Mouse (Mus musculus): ENCODE measurements at regions not wholly inside any gene's neighbourhood (a gene's known extent, or its start where the extent isn't known, plus 50 kb on each side); places are given as distances from the start of the nearest gene placed in this dataset.

DNA sequence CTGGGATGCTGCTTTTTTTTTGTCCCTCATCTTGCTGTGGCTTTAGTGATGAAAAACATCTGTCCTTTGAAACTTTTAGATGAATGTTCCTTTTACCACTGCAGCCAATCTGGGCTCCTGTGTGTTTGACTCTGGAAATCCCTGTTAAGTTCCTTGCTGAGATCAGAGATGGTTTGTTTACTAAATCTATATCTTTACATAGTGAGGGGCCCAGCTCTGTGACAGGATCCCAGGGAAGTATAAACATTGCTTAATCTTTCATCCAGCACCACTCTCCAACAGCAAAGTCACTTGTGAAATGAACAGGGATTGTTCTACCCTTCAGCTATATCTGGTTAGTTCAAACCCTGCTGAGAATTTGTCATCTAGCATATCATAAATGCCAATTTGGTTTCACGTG is 501.8 kb downstream of the Fat4 start:
- no peak for DNase-seq

DNA sequence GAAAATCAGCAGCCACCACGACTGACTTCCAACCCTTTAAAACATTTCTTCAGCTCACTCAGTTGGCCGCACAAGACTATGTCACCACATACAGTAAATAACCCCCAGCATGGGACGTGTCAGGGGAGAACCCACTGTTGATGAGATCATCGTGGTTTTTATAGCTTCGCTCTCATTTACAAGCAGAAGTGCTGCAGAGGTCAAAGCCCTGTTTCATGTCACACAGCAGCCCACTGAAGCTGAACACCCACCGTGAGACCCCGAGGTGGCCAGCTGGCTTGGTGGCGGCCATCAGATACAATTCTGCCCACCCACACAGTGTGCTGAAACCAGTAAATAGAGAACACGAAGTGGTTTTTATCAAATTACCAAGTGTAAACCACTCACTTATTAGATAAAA is 503.7 kb downstream of the Fat4 start:
- no peak for DNase-seq

DNA sequence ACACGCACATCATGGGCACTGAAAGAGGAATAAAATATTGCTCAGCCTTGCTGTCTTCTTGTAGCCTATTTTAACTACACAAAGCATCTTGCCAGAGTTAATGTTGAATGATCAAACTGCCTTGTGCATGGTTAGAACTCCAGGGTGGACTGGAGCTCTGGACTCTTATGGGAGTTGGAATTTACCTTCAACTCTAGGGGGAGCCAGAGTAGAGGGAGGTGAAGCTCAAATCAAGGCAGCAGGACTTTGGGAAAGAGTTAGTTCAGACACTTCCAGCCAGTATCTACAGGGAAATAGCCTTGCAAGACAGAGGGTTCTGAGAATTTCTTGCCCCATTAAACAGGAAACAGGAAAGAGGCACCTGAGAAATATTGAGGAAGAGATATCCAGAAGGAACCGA is 505.3 kb downstream of the Fat4 start:
- DNase-seq, result no peak

DNA sequence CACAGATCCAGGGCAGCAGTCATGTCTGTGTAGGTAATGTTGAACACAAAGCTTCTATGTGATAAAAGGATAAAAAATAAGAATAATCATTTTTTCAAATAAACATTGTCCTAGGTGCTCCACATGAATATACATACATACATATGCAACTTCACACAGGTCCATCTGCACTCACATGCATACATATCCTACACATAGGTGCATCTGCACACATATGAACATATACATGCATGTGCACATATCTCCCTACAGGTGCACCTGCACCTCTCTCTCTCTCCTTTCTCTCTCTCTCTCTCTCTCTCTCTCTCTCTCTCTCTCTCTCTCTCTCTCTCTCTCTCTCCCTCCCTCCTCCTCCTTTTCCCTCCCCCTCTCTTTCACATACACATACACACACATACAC is 509.9 kb downstream of the Fat4 start:
- DNase-seq, result no peak

DNA sequence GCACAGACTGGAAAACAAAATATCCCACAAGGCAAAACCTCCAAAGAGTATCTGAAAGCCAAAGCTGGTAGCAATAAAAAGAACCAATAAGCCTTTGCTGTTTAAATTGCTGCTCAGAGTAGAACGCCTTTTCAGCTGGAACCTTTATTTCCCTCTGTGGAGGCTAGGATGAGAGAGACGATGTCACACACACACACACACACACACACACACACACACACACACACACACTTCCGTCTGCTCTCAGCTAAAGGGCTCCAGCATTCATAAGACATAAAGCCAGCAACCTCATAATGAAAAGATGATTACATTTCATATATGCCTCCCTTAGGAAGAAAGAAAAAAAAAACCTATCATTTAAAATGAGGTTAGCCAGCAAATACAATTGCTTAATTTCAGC is 510.5 kb downstream of the Fat4 start:
- no peak for DNase-seq

DNA sequence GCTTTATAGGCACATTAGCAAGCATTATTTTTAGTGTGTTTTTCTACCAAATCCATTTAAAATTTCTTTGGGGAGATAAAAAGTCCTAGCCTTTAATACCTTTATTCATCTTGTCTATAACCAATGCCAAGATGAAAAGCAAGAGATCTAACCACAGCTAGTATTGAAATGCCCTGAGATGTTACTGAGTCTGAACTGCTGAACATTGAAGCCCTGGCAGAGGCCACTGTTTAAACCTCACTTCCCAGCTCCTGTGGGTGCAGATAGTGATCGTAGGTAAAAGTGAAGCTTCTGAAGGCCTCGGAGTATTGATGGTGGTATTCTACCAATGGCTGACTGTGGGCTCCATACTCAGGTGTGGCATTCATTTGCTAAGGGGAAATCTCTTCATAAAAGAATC is 510.9 kb downstream of the Fat4 start:
- no peak for DNase-seq

DNA sequence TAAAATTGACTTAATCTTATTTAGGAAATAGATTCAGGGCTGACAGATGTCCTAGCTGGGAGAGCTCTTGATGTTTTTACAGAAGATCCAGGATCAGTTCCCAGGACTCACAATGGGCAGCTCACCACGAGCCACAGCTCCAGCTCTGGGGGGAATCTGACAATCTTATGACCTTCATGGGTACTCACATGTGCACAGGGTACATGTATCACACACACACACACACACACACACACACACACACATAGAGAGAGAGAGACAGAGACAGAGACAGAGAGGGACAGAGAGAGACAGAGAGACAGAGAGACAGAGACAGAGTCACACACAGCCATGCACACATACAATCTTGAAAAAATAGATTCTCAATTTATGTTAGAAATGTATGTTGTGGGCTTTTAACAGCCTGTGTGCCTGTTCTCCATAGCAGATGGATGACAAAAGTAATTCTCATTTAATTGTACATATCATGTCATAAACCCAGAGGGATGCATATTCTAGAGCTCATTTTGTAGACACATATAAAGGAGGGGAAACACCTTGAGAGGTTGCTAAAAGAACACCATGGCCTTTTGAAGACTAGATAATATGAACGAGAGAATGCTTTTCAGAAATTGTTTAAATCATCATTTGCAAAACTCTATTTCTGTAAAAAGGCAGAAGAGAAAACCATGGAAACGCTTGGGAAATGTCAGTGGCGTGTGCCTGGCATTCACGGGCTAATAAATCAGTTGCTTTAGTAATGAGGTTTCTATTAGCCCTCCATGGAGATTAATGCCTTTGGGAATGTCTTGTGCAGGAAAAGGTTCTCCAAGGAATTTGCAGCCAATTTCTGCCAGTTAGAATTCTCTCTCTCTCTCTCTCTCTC is 538.3 kb downstream of the Fat4 start:
- no peak for DNase-seq

DNA sequence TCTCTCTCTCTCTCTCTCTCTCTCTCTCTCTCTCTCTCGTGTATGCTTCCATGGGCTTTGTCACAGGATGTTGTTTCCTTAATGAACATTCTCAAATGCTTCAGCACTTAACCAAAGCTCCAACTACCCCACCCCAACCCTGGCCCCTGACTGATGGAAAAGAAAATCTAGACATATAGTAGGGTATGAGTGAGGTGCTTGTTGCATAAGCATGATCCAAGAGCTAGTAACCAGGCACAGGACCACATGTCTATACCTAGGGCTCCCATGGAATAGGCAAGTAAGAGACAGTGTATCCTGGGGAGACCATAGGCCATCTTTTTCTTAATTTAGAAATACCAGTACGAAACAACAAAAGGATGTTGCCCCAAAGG is 538.9 kb downstream of the Fat4 start:
- DNase-seq, result no peak

DNA sequence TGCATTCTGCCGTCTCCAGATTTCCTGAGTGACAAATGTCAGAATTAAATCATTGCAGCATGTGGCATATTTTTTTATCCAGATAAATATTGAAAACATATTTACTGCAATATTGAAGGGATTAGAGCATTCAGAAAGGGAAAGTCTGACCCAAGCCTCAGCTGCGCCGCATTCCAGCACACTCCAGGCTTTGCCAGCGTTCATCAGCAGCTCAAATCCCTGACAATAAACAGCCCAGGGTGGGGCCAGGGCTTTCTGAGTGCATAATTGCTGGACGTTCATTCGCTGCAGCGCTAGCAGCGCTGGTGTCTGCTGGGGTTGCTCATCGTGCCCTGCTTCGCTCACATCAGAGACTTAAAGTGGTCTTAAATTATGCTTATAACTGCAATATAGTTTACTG is 556.6 kb downstream of the Fat4 start:
- DNase-seq, result no peak

DNA sequence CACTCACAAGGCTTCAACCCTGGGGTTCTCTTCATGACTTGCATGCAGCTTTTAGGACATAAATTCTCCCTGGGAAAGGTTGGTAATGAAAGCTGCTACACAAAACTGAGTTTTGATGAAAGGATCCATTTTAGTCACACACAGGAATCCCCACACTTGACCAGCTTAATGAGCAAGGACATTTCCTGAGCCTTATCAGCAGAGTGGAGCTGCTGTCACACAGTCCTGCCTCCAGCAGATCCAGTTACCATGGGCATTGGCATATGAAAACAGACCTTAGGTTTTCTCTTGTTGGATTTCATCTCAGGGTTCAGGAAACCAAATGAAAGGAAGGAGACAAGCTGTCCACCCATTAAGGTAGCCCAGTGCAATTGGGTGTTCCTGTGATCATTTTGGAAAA is 568.9 kb downstream of the Fat4 start:
- no peak for DNase-seq

DNA sequence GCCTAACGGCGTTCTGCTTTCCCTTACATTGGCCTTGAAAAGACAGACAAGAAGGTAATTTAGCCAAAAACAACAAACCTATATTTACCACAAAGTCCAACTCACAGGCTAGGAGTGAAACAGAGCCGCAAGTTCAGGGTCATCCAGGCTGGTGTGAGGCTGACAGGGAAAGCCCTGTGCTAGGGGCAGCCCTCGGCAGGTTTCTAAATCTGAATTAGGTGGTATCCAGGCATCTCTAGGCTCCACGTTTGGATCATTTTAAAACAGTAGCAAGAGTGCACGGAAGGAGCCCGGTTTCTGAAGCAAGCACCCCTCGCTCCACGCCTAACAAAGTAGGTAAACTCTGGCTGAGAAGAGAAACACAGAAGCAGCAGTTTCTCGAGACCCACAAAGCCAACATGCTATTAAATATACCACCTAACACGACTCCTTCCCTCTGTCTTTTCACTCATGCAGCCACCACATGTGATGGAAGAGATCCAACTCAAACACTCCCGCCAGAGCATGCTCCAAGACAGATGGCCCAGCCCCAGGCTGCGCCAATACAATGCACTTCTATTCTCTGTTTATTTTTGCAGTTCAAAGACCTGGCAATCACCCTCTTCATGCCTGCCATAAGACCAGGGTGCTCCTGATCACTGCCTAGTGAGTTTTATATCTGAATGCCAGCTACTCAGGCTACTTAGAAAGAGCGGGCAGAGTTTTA is 573.6 kb downstream of the Fat4 start:
- DNase-seq, result no peak

DNA sequence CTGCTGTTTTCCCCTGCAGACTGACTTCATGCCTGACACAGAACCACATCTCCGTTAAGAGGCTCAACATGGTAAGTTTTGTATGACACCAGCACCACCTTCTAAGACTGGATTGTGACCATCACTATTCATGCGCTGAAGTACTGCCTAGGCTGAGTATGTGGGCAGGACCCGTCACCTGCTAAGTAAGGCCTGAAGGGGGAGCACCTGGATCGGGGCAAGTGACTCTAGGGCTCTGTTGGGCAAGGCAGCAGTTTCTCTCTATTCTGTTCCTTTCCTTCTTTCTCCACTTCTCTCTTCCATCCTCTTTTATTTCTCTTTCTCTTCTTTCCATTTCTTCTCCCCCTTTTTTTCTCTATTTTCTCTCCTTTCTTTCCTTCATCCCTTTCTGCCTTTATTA is 574.8 kb downstream of the Fat4 start:
- DNase-seq, result no peak

DNA sequence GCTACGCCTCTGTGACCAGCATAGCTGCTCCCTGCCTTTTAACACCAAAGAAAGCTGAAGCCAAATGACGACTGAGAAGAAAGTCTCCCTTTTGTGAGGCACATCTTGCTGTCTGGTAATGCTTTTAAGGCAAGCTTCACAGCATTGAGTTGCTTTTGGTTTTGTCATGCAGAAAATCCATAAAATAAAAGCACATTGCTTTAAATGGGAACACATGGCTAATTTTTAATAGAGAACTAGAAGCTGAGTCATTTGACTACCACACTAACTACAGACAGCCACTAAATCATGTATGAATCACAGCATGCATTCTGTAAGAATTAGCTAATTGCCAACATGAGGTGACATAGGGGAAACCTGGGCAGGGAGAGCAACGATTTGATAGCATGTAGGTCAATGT is 579.1 kb downstream of the Fat4 start:
- DNase-seq, result no peak

DNA sequence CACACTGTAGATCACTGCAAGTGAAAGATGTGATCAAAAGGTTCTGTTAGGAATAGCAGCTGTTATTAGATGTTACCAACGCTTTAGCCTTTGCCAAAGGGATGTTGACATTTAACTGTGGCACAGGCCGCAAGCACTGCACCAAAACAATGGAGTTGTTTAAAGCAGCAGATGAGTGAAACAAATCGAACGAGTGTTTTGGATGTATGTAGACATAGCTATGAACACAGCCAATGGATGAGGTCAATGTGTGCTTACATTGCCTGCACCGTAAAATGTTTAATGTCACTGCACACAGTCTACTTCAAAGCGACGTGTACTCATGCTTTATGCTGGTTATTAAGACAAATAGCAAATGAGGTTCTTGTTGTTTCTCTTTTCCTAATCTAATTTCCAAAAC is 602.7 kb downstream of the Fat4 start:
- DNase-seq, result no peak

DNA sequence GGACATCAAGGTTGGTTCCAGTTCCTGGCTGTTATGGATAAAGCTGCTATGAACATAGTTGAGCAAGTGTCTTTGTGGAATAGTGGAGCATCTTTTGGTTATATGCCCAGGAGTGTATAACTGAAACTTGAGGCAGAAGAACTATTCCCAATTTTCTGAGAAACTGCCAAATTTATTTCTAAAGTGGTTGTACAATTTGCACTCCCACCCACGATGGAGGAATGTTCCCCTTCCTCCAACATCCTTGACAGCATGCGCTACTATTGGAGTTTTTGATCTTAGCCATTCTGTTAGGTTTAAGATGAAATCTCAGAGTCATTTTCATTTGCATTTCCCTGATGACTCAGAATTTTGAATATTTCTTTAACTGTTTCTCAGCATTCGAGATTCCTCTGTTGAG is 607.6 kb downstream of the Fat4 start:
- DNase-seq, result no peak

DNA sequence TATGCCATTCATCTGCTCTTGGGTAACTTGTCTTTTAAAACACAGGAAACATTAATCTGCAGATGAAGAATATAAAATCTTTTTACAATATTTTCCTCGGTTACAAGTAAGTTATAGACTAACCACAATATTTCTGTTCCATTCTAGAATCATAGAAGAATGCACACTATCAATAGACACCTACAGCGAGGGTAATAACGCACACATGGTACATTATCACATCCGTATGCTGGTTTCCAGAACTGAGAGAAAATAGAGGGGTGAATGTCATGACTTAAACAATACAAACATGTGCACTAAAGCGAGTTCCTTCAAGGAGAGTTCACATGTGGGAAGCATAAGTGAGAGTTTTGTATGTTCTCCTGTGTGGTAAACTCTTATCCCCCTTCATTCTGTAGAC is 641.3 kb downstream of the Fat4 start:
- no peak for DNase-seq

DNA sequence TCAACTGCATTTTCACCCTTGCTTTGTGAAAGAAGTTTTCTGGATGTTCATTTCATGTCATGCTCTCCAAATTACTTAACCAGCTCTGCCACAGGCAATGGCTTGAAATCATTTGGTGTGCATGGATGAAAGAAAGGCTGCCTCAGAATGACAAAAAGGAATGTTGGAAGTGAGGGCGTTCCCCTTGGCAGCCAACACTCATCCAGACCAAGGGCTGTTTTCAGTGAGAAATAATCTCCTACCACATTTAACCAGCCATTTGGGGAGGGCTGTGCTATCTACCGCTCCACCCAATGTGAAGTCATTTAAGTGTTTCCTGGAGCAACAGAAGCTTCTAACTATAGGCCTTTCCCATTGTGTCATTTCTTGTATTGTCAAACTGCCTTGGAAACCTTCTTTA is 650.8 kb downstream of the Fat4 start:
- DNase-seq, result no peak

DNA sequence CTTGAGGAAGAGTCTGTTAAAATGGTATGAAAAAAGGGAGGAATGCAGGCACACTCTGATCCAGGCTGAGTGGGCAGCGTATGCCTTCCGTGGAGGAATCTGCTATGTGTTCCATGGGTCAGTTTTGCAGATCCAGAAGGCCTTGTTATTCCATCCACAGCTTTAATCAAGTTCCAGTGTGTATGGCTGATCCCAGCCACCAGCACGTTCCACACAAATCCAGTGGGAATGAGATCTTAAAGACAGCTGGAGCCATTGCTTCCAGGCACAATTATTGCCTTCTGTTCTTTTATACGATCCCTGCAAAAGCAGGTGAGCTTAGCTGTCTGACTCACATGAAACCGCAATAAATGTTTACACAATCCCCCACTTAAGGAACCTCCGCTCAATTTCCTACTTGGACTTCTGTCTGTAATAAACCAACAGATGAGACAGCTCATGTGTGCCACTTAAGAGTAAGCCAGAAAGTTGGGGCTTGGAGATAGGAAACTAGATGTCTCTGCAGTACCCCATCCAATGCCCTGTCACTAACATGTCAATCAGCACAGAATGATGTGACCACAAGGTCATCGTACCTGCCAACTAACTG is 653.9 kb downstream of the Fat4 start:
- no peak for DNase-seq

DNA sequence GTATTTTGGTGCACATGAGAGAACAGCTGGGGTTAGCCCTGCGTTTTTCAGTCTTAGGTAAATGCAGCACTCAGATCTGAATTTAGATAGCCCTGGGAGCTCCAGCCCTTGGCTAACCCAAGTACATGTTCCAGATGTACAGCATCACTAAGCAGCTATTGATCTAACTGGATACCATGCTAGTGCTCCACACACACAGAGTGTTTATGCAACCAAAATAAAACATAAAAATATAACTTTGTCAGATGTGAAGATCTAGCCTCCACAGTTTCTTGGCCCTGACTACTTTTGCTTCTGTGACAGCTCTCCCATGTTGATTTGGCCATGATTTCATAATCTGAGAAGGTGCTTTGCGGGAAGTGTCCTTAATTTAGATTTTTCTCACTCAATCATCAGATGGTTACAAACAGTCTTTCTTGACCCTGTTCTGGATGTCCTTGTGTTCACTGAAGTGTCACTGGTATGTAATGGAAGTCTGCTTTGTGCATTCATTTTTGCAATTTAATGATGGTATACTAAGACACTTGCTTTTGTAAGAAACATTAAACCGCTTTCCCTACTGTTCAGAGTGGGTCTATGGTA is 672.8 kb downstream of the Fat4 start:
- no peak for DNase-seq

DNA sequence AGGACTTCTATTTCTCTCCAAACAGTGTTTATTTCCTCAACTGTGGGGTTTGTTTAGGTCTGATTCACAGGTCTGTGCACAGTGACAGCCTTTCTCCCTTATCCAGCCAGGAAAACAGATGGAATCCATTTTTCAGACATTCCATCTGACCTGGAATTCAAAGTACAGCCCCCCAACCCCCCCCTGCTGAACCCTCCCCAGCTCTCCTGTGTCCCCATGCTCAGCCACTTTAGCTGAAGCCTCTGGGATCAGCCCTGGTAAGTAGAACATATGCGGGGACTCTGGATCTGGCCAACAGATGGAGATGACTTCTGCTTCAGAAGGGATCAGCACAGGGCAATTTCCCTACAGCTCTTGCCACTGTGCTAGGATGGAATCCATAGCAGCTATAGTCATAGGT is 674.2 kb downstream of the Fat4 start:
- DNase-seq, result no peak

DNA sequence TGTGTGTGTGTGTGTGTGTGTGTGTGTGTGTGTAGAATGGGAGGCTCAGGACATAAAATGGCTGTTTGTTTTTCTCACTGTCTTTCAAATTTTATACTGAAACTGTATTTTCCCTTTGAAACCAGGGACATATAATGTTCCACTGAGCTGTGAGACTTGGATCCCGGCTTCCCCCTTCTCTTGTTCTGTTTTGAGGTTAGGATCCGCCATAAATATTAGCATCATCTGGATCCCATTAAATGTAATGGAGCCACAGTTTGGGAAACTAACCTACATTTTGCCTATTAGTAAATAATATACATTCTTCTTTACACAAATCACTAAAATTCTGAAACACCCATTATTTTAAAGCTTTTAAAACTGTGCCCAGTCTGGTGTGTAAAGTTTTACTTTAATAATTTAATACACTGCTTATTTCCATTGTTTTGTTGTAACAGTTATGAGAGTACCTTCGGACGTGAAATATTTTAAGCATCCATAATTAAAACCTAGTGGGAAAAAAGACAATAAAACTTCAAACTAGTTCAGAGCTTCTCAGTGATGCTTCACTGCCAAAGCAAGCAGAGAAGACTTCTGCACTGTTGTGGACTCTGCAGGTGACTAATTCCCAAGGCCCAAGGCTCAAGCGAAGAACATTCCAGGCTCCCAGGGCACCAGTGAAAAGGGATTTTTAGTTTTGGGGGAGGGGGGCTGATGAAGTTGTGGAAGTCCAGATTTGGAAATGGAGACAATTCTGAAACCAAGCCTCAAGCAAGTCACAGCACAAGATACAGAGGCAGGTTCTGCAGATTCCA is 684.9 kb downstream of the Fat4 start:
- no peak for DNase-seq

DNA sequence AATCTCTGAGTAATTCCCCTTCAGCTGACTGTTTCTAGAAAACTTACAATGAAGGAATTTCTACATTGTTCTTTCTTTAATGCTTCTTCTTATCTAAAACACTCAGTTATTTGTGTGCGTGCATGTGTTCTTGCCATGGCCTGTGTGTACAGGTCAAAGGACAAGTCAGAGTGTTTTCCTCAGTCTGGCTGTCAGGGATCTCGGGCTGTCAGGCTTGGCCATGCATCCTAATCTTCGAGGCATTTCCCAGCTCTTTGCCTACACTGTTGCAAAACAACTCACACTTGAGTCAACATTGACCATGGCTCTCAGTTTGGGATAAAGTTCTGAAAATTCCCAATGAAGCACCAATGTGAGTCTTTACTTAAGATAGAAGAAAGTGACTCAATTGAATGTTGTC is 688.5 kb downstream of the Fat4 start:
- DNase-seq, result no peak

DNA sequence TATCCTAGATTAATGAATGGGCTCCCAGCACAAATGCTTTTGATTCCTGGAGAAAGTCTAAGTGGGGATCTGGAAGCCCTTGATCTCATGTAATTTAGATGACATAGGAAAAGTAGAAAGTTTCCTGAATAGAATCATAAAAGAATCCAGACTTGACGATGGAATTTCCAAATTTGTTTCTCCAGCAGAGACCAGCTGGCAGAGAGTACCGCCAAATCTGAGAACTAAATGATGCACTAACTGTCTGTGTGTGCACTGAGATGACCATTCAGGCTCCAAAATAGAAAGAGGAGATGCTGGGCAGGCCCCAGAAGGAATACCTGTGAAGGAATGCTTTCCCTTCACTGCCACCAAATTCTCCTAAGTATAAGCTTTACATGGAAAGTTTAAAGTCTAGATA is 704.6 kb downstream of the Fat4 start:
- DNase-seq, result no peak

Data from right cerebral cortex, postnatal 14 days (tissue).